Mouse (Mus musculus) thymus, adult 2 months (tissue): ENCODE measurements around the gene Pcdh15.

Experiments
- CTCF ChIP-seq: fragments of 200-500 bp; IDR thresholded peaks from 2 replicates; pipeline ENCODE4 v1.5.1; 2012; ENCODE audit warnings: mild to moderate bottlenecking, control low read depth, low read length, moderate library complexity, borderline replicate concordance; ENCODE audit not compliant: control insufficient read depth, poor library complexity, insufficient read depth; ENCODE audit errors: extremely low read depth
- POLR2A ChIP-seq: fragments of 200-500 bp; IDR thresholded peaks from 2 replicates; pipeline ENCODE4 v1.6.1; 2012; ENCODE audit warnings: mild to moderate bottlenecking, low read length, control low read depth, moderate library complexity; ENCODE audit not compliant: control insufficient read depth, poor library complexity, insufficient read depth; ENCODE audit errors: extremely low read depth

- TF ChIP-seq POLR2A (no peak), CTCF (no peak)
Measured at GRCm38 (mm10) chr10:74555326-74555725, 1456.2 kb downstream of the Pcdh15 start.
